Mouse (Mus musculus): ENCODE results near the gene Sf3a2.
A peak's percentile ranks its signal among the peaks of the same experiment; 100 is the strongest.
"Not testable (repeated sequence)": the region's sequence is repeated elsewhere in the genome, so short reads cannot be mapped to it uniquely, and the experiment has no call there.

Sf3a2 gene

DNA sequence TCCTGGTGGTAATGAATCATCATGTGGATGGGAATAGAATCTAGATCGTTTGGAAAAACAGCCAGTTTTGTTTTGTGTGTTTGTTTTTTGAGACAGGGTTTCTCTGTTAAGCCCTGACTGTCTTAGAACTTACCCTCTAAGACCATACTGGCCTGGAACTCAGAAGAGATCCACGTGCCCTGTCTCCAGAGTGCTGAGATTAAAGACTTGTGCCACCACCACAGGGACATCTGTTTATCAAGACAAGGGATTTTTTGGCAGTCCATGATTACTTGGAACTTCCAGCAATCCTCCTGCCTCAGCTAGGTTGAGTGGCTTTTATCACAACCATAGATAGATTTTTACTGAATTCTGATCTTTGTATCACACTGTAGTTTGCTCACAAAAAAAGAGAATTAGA is 26.8 kb downstream of the Sf3a2 start:
- no peak for ATAC-seq (ENCODE audit: low TSS enrichment)

DNA sequence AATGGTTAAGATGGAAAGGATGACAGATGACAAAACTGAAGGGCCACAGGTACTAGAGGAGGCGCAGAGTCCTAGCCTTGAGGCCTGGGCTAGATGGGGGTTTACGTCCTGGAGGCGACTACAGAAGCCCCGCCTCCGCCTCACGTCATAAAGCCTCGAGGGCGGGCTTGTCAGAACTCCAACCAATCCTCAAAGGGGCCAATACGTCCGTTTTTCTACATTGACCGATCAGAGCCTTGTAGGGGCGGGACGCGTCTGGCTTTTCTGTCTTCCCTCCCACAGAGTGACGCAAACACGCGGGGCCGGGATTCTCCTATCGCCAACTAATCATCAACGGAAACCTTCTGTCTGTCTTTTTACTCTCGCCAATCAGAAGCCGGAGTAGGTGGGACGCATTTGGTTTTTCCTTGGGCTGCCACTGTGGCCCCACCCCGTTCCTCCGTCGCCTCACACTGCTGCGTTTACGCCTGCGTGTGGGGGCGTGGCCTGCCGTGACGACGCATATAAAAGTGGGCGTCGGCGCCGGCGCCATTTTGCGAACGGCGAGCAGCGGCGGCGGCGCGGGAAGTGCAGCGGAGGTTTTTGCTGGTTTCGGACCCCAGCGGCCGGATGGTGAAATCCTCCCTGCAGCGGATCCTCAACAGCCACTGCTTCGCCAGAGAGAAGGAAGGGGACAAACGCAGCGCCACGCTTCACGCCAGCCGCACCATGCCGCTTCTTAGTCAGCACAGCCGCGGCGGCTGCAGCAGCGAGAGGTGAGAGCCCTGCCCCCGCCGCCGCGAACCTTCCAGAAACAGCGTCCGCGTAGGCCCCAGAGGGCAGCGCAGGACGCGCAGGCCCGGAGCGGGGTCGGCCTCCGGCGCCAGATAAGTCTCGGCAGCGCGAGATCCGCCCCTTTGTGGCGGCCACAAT is 28.4 kb downstream of the Sf3a2 start, which contains the start of gene Oaz1:
Gene Oaz1 (plus strand): TSS at position 506 of the 912 bp plus-strand sequence.
- peak; percentile 95 for ATAC-seq (ENCODE audit: low TSS enrichment)

DNA sequence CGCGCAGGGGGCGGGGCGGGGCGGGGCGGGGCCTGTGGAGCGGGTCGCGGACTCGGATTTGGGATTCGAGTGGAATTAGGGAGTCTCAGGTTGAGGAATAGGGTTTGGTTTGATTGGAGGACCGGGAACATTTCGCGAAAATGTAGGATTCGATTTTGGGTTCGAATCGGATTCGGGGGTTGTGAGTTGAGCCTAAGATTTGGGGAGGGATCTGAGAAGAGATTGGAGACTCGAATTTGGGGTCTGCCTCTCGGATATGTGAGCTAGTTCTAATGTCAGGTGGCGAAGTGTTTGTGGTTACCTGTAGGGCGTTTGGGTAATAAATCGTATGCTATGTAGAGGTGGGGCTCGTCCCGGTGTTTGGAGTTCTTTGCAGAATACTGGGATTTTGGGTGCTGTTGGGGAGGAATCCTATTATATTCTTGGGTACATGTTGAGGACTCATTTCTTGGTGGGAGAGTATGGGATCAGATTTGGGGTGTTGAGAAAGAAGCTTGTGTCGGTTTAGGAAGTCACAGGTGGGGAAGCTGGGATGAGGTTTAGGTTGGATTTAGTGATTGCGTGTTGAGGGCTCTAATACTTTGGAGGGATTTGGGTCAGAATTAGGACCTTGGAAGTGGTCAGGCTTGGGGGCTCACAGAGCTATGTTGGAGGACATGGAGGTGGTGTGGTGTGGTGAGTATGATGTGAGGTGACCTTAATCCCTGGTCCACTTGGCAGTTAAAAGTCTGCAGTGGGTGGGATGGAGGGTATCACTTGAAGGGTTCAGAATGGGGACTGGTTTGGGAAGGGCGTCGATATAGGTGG is 29.3 kb downstream of the Sf3a2 start:
- no peak for ATAC-seq (ENCODE audit: low TSS enrichment)

DNA sequence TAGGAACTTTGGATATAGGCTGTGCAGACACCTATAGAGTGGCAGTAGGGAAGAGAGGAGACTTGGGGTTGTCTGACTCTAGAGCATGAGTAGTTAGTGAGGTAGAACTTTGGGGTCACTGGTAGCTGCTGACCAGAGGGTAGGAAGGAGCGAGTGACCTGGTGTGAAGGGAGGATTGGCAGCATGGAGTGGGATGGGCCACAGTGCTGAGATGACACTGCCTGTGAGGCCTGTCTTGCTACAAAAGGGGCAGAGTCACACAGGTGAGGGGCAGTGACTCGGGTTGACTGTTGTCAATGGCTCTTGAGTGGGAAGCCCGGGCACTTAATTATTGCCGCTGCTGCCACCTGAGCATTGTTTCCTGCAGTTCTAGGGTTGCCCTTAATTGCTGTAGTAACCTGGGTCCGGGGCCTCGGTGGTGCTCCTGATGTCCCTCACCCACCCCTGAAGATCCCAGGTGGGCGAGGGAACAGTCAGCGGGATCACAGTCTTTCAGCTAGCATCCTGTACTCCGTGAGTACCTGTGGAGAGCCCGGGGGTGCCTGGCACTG is 29.9 kb downstream of the Sf3a2 start:
- no peak for ATAC-seq (ENCODE audit: low TSS enrichment)

DNA sequence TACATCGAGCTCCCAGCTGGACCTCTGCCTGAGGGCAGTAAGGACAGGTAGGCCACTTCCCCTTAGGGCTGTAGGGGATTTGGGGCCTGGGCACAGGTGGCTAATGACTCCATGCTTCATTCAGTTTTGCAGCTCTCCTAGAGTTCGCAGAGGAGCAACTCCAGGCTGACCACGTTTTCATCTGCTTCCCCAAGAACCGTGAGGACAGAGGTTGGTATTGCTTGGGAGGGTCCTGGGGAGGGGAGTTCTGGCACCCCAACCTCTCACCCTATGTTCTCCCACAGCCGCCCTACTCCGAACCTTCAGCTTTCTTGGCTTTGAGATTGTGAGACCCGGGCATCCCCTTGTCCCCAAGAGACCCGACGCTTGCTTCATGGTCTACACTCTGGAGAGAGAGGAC is 30.6 kb downstream of the Sf3a2 start:
- ATAC-seq (ENCODE audit: low TSS enrichment) = not testable (repeated sequence)

DNA sequence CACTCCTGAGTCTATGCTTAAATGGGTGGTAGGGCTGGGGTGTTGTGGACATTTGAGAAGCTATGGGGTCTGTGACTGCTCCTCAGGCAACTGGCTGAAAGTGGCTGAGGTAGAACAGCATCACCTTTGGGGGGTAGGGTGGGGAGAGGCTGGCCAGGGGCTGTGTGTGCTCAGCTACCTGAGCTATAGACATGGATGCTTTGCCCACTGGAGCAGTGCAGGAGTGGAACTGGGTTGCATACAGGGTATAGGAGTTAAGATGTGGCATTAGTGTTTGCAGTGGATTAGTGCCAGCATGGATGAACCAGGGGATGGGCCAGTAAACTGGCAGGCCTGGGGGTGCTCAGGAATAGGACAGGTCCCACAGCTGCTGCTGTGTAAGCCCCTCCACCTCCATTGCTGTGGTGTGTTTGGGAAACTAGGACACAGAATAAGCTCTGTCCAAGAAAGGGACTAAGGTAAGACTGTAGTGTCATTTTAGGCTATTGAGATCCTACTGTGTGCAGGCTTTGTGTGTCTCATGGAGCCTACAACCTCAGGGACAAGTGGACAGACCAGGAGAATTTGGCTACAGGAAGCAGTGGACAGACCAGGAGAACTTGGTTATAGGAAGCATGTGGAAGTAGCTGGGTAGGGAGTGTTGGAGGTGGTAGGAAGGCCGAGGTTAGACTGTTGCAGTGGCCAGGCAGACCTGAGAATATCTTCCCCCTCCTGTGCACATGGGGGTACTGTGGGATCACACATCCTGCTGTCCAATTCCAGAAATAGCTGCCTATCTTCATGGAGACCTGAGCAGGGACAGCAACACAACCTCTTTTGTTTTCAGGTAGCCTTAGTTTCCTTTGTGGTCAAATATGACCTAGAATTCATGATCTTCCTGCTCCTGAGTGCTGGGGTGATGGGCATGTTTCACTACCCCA is 31.6 kb downstream of the Sf3a2 start:
- no peak for ATAC-seq (ENCODE audit: low TSS enrichment)

DNA sequence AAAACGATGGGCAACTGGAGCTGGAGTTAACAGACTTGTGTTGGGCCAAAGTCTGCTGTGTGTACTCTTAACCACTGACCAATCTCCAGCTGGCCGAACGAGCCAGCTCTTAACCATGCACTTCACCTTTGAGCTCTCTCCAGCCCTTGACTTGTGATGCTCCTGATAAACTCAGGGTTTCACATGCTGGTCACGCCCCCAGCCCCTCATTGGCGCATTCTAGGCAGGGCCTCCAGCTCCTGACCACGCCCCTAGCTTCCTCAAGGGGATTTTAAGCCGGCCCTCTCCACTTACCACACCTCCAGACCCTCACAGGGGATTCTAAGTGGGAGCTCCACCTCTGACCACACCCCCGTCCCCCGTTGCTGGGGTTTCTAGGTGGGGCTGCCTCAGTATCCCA is 33.1 kb downstream of the Sf3a2 start:
- ATAC-seq (ENCODE audit: low TSS enrichment) = no peak

DNA sequence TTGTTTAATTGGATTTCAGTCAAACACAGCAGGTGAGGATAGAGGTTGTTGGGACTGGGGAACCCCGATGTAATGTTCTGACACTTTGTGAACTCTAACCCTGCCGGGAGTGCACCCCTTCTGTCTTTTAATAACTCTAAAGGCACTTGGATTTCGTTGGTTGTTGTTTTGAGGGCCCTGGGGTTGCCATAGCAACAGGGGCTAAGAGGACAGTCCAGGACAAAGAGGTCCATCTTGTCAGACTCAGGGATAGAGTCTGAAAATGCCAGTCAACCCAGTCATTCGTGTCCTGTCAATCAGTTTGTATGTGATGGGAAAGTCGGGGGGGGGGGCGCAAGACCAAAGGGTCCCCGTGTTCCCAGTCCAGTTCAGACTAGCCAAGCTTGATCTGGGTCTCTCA is 34.8 kb downstream of the Sf3a2 start:
- no peak for ATAC-seq (ENCODE audit: low TSS enrichment)

DNA sequence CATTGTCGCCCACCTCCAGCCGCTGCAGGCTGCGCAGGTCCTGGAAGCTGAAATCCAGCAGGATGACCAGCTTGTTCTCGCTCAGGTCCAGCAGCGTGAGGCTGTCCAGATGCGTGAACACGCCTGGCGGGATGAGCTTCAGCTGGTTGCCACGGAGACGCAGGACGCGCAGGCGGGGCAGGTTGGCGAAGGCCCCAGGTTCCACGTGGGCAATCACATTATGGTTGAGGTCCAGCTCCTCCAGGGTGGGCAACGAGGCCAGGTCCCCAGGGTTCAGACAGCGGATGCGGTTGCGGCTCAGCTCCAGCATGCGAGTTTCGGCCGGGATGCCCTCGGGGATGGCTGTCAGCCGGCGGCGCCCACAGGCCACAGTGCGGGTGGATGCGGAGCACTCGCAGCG is 37.6 kb downstream of the Sf3a2 start:
- ATAC-seq (ENCODE audit: low TSS enrichment) = no peak

DNA sequence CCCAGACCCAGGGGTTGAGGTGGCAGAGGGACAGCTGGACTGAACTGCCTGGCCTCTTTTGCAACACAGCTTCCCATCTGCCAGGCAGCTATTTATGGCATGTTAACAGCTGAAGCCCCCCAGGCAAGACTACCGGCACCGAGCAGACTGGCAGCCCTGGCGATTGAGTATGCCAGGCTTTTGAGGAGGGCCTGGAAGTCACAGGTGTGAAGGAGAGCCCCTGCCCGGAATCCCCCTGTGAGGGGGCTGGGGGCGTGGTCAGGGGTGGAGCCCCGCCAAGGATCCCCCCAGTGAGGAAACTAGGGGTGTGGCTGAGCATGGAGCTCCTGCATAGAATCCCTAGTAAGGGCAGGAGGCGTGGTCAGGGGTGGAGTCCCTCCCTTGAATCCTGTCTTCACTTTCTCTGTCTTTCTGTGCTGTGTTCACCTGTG is 39.0 kb downstream of the Sf3a2 start:
- no peak for ATAC-seq (ENCODE audit: low TSS enrichment)

DNA sequence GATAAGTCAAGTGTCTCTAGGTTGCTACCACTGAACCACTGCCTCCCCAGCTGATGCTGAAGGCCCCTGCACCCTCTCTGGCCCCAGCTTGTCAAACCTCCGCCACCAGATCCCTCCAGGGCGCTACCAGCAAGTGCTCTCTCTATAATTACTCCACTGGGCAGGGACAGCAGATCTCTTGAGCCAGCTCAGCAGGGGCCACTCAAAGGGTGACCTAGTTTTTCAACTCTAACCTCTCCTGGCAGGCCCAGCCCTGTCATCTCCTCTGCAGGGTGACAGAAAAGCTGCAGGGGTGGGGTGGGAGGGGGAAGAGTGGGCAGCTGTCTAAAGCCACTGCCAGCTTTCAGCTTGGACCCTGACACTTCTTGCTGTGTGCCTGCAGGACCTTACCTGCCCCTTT is 39.8 kb downstream of the Sf3a2 start:
- ATAC-seq (ENCODE audit: low TSS enrichment) = no peak

DNA sequence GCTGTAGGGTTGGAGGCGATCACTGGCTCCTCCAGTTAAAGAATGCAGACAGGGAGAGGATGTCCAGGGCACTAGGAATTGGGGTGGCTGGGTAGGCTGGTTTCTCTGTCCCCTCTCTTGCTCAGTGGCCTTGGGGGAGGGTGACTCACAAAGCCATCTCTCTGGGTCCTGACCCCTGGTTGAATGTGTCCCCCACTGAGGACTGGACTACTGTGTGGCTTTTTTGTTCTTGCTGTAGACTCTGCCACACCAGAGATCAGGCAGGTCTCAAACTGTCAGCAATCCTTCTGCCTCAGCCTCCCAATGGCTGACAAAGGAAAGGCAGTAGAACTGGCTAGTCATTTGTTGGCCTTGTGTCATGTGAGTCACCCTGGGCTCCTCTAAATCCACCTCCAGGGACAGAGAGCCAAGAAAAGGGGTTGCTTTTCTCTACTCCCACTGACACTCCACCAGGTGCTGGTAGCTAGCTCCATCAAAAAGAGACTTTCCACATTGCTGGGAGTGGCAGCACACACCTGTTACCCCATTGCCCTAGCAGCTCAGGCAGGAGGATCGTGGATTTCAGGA is 40.4 kb downstream of the Sf3a2 start:
- no peak for ATAC-seq (ENCODE audit: low TSS enrichment)

DNA sequence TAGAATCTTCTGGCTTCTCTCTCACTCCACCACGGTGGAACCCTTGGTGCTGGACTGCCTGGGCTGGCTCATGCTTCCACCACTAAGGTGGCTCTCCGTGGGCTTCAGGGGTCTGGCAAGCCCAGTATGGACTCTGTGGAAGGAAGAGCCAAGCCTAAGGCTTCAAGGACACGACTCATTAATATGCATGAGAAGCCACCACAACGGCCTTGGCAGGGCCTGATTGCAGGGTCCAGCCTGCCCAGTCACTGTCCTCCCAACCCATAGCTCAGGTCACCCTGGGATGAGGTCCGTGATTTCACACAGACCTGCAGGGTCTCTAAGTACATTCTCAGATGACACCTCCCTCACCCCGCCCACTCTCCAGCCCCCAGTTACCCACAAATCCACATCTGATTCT is 41.9 kb downstream of the Sf3a2 start:
- no peak for ATAC-seq (ENCODE audit: low TSS enrichment)

DNA sequence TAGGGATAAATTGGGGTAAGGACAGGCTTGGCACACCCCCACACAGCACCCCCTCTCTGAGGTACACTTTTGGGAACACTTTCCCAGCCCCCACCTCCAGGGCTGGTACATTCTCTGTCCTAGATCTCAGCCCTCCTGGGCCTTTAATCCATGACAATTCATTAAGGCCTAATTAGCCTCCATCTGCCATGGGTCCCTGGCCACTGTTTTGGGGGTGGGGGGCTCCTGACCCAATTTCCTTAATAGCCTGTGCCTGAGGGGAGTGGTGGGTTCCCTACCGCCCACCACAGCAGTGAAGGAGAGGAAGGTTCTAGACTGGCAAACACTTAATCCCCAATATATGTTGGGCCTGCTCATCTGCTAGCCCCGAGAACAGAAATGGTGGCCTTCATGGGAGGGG is 43.7 kb downstream of the Sf3a2 start:
- no peak for ATAC-seq (ENCODE audit: low TSS enrichment)

DNA sequence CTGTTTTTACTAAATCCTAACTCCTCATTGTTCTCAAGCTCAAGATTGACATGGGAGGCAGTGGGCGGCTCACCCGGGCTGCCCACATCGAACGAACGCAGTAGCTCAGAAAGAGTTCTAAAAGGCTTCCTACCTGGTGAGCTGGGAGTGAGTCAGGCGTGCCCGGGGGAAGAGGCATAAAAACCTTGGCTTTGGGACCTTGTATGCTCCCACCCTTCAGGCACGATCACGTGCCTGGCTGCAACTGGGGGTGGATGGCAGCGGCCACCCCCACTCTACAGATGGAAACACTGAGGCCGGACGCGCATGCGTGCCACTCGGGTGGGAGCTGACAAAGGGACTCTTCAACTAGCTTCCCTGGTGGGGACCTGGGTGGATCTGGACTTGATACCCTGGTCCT is 44.3 kb downstream of the Sf3a2 start:
- 0 out of 2 replicates have a peak, but pooled peaks have one; percentile 7 for ATAC-seq (ENCODE audit: low TSS enrichment)

DNA sequence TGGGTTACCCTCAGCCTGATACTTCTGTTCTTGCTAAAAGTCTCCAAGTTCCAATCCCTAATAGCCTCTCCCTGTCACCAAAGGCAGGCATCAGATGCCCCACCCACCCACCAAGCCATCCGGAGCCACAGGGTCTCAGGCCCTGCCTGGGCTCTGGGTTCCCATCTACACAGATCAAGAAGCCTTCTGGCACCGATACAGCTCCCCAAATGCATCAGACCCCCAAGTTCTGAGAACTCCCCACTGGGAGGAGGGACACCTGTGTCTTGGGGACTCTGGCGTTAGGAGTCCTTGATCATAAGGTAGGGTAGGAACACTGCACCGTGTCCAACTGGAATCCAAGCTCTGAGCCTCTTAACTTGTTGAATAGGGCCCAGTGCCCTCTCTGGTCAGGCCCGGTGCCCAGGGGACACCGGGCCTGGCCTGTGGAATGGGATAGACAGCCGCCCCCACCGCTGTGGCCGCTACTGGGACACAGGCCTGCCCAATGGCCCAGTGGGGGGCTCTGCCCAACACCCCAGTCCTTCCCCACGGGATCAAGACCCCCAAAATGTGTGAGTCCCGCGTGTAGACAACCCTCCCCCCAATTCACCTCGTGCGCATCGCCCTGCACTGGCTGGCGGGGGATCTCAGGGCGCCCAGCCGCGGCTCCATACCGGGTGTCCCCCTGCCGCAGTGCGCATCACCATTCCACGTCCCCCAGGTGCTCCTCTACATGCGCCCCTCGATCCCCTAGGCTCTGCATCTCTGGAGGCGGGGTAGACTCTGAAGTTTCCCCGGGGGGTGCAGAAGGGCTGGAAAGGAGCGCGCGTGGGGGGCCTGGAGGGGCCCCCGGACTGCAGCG is 45.3 kb downstream of the Sf3a2 start:
- ATAC-seq (ENCODE audit: low TSS enrichment) = peak; percentile 3; the same call in 1 of the 2 replicates

DNA sequence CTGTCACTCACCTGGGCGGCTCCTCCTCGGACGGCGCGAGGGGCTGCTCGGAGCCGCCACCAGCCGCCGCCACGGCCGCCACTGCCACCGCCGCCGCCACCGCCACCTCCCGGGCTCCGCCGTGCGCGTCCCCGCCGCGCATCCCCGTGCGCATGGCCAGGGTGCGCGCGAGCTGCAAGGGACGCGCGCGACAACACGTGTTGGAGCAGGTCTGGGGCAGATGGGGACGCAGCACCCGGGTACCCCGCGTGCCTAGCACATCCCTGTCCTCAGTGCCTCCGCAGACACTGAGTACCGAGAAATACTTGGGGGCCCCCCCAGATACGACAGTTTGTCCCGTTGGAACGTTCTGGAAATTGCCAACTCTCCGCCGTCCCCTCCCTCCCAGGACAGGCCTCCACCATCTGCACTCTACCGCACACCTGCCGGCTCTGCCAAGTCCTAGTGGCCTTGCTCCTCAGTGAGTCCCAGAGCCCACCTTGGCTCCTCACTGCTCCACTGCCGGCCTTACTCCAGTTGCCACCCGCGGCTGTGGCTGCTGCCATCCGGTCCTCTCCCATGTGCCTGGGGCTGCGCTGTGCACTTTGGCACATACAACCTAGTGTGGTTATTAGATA is 46.0 kb downstream of the Sf3a2 start, which contains the start of gene Lingo3:
Gene Lingo3 (minus strand): TSS at position 109 of the 617 bp plus-strand sequence.
- ATAC-seq (ENCODE audit: low TSS enrichment) = peak; percentile 41; the same call in 1 of the 2 replicates

DNA sequence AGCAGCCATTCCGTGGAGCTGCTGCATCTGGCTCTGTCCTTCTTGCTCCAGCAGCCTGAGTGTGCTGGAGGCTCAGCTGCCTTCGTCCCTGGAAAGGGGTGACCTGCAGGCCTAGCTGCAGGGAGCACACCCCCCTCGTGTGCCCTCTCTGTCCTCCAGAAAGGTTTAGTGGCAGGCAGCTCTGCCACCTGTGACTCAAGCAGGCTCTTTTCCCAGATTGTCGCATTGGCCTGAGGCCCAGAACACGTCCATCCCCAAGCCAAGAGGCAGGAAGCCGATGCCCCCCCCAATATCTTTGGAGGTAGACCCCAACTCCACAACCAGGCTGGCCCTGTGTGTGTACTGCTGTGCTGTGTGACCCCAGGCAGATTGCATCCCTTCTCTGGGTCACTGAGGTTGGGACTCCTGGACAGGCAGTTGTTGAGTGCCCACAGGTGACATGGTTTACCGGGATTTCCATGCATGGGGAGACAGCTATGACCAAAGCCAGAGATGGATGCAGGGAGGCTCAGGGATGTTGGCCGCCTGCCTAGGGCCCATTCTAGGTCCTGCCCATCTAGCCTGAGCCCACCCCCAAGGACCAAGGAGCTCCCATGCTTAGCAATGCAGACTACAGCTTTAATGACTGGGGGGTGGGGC is 47.2 kb downstream of the Sf3a2 start:
- no peak for ATAC-seq (ENCODE audit: low TSS enrichment)

DNA sequence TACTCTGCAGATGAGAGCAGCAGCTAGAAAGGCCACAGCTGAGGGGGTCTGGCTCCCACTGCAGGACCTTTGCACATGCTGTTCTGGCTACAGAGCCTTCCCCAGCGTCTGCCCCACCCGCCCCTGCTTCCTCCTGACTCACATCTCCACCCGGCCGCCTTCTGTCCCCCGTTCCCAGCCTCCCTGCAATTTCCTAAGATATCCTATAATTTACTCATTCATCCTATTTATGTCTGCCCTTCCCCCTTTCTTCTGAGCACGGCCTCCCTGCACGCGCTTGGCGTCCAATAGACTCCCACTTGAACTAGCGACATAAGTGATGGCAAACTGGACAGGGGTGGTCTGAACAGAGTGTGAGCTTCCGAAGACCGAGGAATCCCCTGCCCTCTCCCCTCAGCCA is 47.7 kb downstream of the Sf3a2 start:
- ATAC-seq (ENCODE audit: low TSS enrichment) = peak; percentile 36; the same call in 1 of the 2 replicates
